Mouse (Mus musculus) telencephalon, adult 2 months (tissue): ENCODE results near the gene Gast.
"Not testable (repeated sequence)": the region's sequence is repeated elsewhere in the genome, so short reads cannot be mapped to it uniquely, and the experiment has no call there.

Source experiments
- DNase-seq: peaks from one replicate; pipeline ENCODE4 v3.0.0-alpha.2; 2011; ENCODE audit warnings: low read depth, low spot score

Gene Gast

GRCm38 (mm10) chr11:100333944-100334457 is at the start of gene Gast:
Gene Gast (plus strand): TSS chr11:100334407.
- no peak for DNase-seq

- DNase-seq: no peak
Observed at GRCm38 (mm10) chr11:100284988-100285387, 49.2 kb upstream of the Gast start.

GRCm38 (mm10) chr11:100287024-100287423 is 47.2 kb upstream of the Gast start:
- no peak for DNase-seq

GRCm38 (mm10) chr11:100288942-100289341 is 45.3 kb upstream of the Gast start:
- no peak for DNase-seq

- no peak for DNase-seq
Observed at GRCm38 (mm10) chr11:100290235-100290634, 44.0 kb upstream of the Gast start.

- no peak for DNase-seq
Observed at GRCm38 (mm10) chr11:100292884-100293283, 41.3 kb upstream of the Gast start.

GRCm38 (mm10) chr11:100295308-100295707 is 38.9 kb upstream of the Gast start:
- peak; percentile 64 for DNase-seq

GRCm38 (mm10) chr11:100297801-100298200 is 36.4 kb upstream of the Gast start:
- DNase-seq: no peak

- no peak for DNase-seq
Observed at GRCm38 (mm10) chr11:100298274-100299036, 35.8 kb upstream of the Gast start.

GRCm38 (mm10) chr11:100300293-100300692 is 33.9 kb upstream of the Gast start:
- no peak for DNase-seq

GRCm38 (mm10) chr11:100301292-100301691 is 32.9 kb upstream of the Gast start:
- no peak for DNase-seq

GRCm38 (mm10) chr11:100307900-100308299 is 26.3 kb upstream of the Gast start:
- no peak for DNase-seq

- not testable (repeated sequence) for DNase-seq
Observed at GRCm38 (mm10) chr11:100308672-100309071, 25.5 kb upstream of the Gast start.

- no peak for DNase-seq
Observed at GRCm38 (mm10) chr11:100311656-100312055, 22.6 kb upstream of the Gast start.

- DNase-seq: peak; percentile 87
Observed at GRCm38 (mm10) chr11:100312096-100312679, 22.0 kb upstream of the Gast start.

GRCm38 (mm10) chr11:100313424-100313823 is 20.8 kb upstream of the Gast start:
- no peak for DNase-seq

- DNase-seq: no peak
Observed at GRCm38 (mm10) chr11:100315439-100315838, 18.8 kb upstream of the Gast start.

GRCm38 (mm10) chr11:100317826-100318380 is 16.3 kb upstream of the Gast start:
- no peak for DNase-seq

GRCm38 (mm10) chr11:100318529-100319451 is 15.4 kb upstream of the Gast start:
- no peak for DNase-seq

- peak; percentile 98 for DNase-seq
Observed at GRCm38 (mm10) chr11:100319492-100320171, 14.6 kb upstream of the Gast start, which contains the start of gene Eif1. Gene Eif1 (plus strand): TSS chr11:100319885.

GRCm38 (mm10) chr11:100320172-100320630 is 14.0 kb upstream of the Gast start:
- DNase-seq: peak; percentile 94
